Mouse (Mus musculus): Measurements from ENCODE around the gene Nudt2. TPM values are rescaled to one million over a fixed set of nuclear protein-coding genes. Genes with fewer than 3 reads are reported as not detected.

Nudt2 gene
- polyA plus RNA-seq, 1 experiment from 2014 or later = 78.5 TPM

DNA sequence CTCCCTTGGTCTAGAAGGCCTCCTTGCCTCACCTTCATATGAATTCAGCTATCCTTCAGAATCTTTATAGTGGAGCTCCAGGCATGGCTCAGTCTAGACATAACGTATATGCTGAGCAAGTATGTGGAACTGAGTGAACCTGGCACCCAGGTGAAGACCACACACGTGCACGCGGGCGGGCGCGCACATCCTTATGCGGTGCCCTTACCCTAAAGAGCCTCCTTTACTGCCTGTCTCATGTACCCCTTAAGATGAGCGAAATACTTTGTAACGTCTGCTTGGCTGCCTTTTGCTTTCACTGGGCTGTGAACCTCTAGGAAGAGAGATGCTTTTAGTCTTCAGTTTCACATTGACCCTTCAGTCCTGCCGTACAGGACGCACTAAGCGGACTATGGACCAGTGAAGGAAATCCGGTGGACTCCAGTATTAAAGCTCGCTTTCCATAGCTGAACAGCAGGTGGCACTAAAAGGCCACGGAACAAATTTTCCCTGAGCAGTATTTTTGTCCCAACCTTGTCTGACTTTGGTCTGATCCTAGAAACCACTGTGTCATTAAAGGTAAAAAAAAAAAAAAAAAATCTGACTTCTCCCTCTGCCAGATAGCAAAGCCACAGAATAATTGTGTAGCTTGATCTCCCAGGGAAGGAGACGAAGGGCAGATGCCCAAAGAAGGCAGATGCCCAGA lies 3.6 kb downstream of the Nudt2 start:
- peaks cover 10% of the 10 kb centered on the region; the same call in 1 of the 2 replicates for H3K4me1 ChIP-seq (ENCODE audit: control insufficient read depth, insufficient read depth, low read length)
- no peaks in the 10 kb centered on the region for H3K27me3 ChIP-seq (ENCODE audit: control insufficient read depth, insufficient read depth, low read length)
- no peaks in the 10 kb centered on the region for H3K9me3 ChIP-seq (ENCODE audit: control insufficient read depth, low read length)
- no peaks in the 10 kb centered on the region for H3K36me3 ChIP-seq (ENCODE audit: control insufficient read depth, insufficient read depth, low read length)
- no peak overlapping the region for H3K4me3 ChIP-seq (ENCODE audit: low read depth, low read length)
- 58% methylated on average over 17 of the region's 17 CpGs for WGBS
- H3K4me2 ChIP-seq (ENCODE audit: low read depth, low read length) = no peak overlapping the region
- no peak overlapping the region for H3K9ac ChIP-seq (replicated peaks; ENCODE audit: low read depth, low read length)
- ATAC-seq (ENCODE audit: low read depth) = no peak
- H3K27ac ChIP-seq (ENCODE audit: low read depth, low read length) = no peak overlapping the region

DNA sequence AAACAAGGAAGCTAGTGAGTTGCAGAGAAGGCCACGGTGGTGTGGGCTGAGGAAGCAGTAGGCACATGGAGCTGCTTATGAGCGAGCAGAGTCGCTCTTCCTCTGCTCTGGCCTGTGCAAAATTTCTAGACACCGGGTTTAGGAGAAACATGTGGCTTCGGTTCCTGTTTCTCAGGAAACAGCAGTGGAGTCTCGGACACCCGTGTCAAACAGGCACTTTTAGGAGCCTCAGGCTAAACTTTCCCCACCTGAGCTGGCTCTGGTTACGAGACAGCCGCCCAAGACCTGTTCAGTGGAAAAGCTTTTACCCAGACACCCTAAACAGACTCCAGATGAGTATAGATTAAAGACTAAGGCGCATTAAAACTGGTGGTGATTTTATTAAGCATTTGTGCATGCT lies 4.2 kb downstream of the Nudt2 start:
- H3K27me3 ChIP-seq (ENCODE audit: control insufficient read depth, insufficient read depth, low read length) = no peaks in the 10 kb centered on the region
- no peak overlapping the region for H3K4me2 ChIP-seq (ENCODE audit: low read depth, low read length)
- WGBS = 75% methylated on average over 10 of the region's 10 CpGs
- no peak overlapping the region for H3K9ac ChIP-seq (replicated peaks; ENCODE audit: low read depth, low read length)
- H3K4me1 ChIP-seq (ENCODE audit: control insufficient read depth, insufficient read depth, low read length) = peaks cover 6% of the 10 kb centered on the region; the same call in 1 of the 2 replicates
- no peak overlapping the region for H3K4me3 ChIP-seq (ENCODE audit: low read depth, low read length)
- no peaks in the 10 kb centered on the region for H3K36me3 ChIP-seq (ENCODE audit: control insufficient read depth, insufficient read depth, low read length)
- no peak for ATAC-seq (ENCODE audit: low read depth)
- no peak overlapping the region for H3K27ac ChIP-seq (ENCODE audit: low read depth, low read length)
- H3K9me3 ChIP-seq (ENCODE audit: control insufficient read depth, low read length) = no peaks in the 10 kb centered on the region

DNA sequence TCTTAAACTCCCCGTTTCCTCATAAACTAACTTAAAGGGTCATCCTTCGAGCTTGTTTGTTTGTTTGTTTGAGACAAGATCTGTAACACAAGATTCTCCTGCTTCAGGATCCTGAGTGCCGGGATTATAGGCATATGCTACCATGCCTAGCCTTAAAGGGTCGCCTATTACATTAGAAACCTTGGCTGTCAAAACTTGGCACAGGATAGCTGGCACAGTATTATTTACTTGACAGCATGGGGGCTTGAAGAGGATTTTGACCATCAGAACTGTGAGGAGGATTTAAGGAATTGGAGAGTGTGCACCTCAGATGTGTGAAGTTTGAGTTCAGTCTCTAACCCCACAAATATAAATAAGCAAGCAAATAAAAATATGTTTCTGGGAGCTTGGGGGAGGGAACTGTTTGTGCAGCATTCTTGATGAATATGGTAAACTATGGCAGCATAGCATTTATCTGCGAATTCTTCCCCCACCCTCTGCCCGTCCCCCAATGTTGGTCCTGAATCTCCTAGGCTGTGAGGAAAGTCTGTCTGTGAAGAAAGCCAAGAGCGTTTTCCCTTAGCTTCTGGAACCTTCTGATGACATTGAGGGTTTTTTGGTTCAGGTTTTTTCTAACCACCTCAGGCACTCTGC lies 5.2 kb downstream of the Nudt2 start:
- no peak overlapping the region for H3K4me3 ChIP-seq (ENCODE audit: low read depth, low read length)
- ATAC-seq (ENCODE audit: low read depth) = no peak
- 58% methylated on average over 7 of the region's 7 CpGs for WGBS
- H3K9ac ChIP-seq (replicated peaks; ENCODE audit: low read depth, low read length) = no peak overlapping the region
- H3K4me2 ChIP-seq (ENCODE audit: low read depth, low read length) = no peak overlapping the region
- H3K4me1 ChIP-seq (ENCODE audit: control insufficient read depth, insufficient read depth, low read length) = peaks cover 6% of the 10 kb centered on the region; the same call in 1 of the 2 replicates
- H3K36me3 ChIP-seq (ENCODE audit: control insufficient read depth, insufficient read depth, low read length) = no peaks in the 10 kb centered on the region
- no peaks in the 10 kb centered on the region for H3K27me3 ChIP-seq (ENCODE audit: control insufficient read depth, insufficient read depth, low read length)
- H3K27ac ChIP-seq (ENCODE audit: low read depth, low read length) = no peak overlapping the region
- no peaks in the 10 kb centered on the region for H3K9me3 ChIP-seq (ENCODE audit: control insufficient read depth, low read length)

DNA sequence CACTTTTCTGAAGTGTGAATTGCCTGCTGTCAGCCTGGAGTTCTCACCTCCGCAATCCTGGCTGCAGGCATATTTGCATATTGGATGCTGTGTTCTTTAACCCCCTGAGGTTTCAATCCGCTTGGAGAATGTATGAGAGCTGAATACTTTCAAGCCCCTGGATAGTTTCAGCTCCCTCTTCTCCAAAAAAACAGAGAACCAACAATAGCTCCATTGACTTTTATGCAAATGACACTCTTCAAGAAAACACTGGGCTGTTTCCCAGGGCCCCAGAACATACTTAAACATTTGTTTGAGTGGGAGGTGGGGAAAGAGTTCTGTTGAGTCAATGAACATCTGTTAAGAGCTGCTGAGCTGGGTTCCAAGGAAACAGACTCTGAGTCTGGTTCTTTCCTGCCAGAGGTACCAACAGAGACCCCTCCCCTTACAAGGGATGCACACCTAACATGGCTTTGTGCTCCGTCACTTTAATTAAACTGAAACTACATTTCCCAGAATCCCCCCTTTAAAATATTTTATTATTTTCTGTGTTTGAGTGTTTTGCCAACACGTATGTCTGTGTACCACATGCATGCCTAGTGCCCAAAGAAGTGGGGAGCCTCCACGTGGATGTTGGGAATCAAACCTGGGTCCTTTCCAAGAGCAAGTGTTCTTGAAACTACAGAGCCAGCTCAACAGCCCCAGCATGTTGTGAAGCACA lies 5.9 kb downstream of the Nudt2 start:
- Histone ChIP-seq H3K27ac (ENCODE audit: low read depth, low read length) (no peak overlapping the region), H3K36me3 (ENCODE audit: control insufficient read depth, insufficient read depth, low read length) (no peaks in the 10 kb centered on the region), H3K4me1 (ENCODE audit: control insufficient read depth, insufficient read depth, low read length) (peaks cover 6% of the 10 kb centered on the region; the same call in 1 of the 2 replicates), H3K9ac (replicated peaks; ENCODE audit: low read depth, low read length) (no peak overlapping the region), H3K4me2 (ENCODE audit: low read depth, low read length) (no peak overlapping the region), H3K9me3 (ENCODE audit: control insufficient read depth, low read length) (no peaks in the 10 kb centered on the region), H3K27me3 (ENCODE audit: control insufficient read depth, insufficient read depth, low read length) (no peaks in the 10 kb centered on the region), H3K4me3 (ENCODE audit: low read depth, low read length) (no peak overlapping the region)
- WGBS = 24% methylated on average over 5 of the region's 5 CpGs
- ATAC-seq (ENCODE audit: low read depth) = peak; percentile 32; the same call in 1 of the 2 replicates

DNA sequence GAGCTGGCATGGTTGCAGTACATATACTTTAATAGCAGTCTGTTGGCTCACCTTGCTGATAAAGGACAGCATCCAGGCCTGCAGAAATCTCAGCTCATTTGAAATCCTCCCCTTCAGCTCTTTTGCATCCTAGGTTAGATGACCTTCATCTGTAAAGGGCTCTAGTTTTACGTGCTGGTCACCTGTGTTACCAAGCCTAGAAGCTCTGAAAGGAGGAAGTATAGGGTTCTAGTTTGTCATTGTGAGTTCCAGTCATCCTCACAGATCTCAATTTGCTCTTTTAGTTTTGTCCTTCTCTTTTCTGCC lies 6.4 kb downstream of the Nudt2 start:
- H3K27ac ChIP-seq (ENCODE audit: low read depth, low read length) = no peak overlapping the region
- H3K9ac ChIP-seq (replicated peaks; ENCODE audit: low read depth, low read length) = no peak overlapping the region
- no peak overlapping the region for H3K4me2 ChIP-seq (ENCODE audit: low read depth, low read length)
- no peak overlapping the region for H3K4me3 ChIP-seq (ENCODE audit: low read depth, low read length)
- no peaks in the 10 kb centered on the region for H3K9me3 ChIP-seq (ENCODE audit: control insufficient read depth, low read length)
- no peaks in the 10 kb centered on the region for H3K27me3 ChIP-seq (ENCODE audit: control insufficient read depth, insufficient read depth, low read length)
- peaks cover 6% of the 10 kb centered on the region; the same call in 1 of the 2 replicates for H3K4me1 ChIP-seq (ENCODE audit: control insufficient read depth, insufficient read depth, low read length)
- ATAC-seq (ENCODE audit: low read depth) = no peak
- H3K36me3 ChIP-seq (ENCODE audit: control insufficient read depth, insufficient read depth, low read length) = no peaks in the 10 kb centered on the region
- WGBS = 87% methylated on average over 1 of the region's 1 CpGs

DNA sequence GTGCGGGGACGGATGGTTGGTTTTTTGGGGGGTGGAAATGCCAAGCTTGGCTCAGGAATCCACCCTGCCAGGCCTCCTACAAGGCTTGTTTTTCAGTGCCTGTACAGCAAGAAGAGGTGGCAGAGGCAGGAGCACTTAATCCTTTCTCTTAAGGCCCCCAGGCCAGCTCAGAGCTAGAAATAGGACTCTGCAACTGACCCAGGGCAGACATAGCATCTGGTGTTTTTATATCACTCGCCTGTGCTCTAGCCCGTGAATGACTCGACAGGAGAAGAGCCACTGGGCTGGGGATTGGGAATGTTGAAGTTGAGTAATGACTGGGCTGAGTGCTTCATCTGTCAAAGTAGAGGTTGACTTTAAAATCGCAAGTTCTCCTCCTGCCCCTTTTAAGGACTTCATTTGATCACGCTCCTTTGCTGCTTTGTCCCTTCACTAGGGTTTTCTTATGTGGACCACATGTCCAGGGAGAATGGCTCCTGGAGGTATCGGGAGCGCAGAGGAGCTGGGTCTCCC lies 12.8 kb downstream of the Nudt2 start:
- Histone ChIP-seq H3K27me3 (ENCODE audit: control insufficient read depth, insufficient read depth, low read length) (no peaks in the 10 kb centered on the region), H3K27ac (ENCODE audit: low read depth, low read length) (no peak overlapping the region), H3K9ac (replicated peaks; ENCODE audit: low read depth, low read length) (no peak overlapping the region), H3K4me1 (ENCODE audit: control insufficient read depth, insufficient read depth, low read length) (no peaks in the 10 kb centered on the region), H3K36me3 (ENCODE audit: control insufficient read depth, insufficient read depth, low read length) (peaks cover 6% of the 10 kb centered on the region; the same call in 1 of the 2 replicates), H3K4me2 (ENCODE audit: low read depth, low read length) (no peak overlapping the region), H3K9me3 (ENCODE audit: control insufficient read depth, low read length) (no peaks in the 10 kb centered on the region), H3K4me3 (ENCODE audit: low read depth, low read length) (no peak overlapping the region)
- 86% methylated on average over 9 of the region's 9 CpGs for WGBS
- no peak for ATAC-seq (ENCODE audit: low read depth)

DNA sequence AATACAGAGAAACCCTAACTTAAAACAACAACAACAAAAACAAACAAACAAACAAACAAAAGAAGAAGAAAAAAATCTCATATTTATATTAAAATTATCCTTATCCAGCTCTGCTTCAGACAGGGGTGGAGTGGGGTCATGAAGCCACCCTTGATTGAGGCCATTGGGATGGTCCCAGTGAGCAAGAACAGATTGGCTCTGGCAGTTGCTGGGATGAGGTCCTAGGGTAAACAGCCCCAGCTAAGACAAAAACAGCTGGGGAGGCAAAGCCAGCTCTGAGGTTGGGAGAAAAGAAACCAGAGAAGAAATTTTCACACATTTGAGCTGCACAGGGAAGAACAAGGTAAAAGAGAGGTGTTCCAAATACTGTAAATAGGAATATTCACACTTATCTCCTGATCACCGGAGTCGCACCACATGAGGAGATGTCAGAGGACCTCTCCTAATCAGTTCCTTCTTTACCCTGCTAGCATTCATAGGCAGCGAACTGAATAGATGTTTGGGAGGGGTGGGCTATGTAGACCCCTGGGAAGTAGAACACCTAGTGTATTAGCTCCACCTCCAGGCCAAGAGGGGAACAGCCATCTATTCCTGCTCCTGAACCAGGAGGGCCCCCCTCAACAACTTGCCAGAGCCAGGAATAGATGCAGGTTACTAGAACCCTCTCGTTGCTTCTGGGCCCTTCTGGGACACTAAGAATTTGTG lies 14.0 kb downstream of the Nudt2 start:
- no peaks in the 10 kb centered on the region for H3K9me3 ChIP-seq (ENCODE audit: control insufficient read depth, low read length)
- no peak for ATAC-seq (ENCODE audit: low read depth)
- H3K4me2 ChIP-seq (ENCODE audit: low read depth, low read length) = no peak overlapping the region
- H3K36me3 ChIP-seq (ENCODE audit: control insufficient read depth, insufficient read depth, low read length) = peaks cover 6% of the 10 kb centered on the region; the same call in 1 of the 2 replicates
- no peak overlapping the region for H3K9ac ChIP-seq (replicated peaks; ENCODE audit: low read depth, low read length)
- no peak overlapping the region for H3K27ac ChIP-seq (ENCODE audit: low read depth, low read length)
- H3K4me3 ChIP-seq (ENCODE audit: low read depth, low read length) = no peak overlapping the region
- no peaks in the 10 kb centered on the region for H3K27me3 ChIP-seq (ENCODE audit: control insufficient read depth, insufficient read depth, low read length)
- WGBS = 71% methylated on average over 4 of the region's 4 CpGs
- no peaks in the 10 kb centered on the region for H3K4me1 ChIP-seq (ENCODE audit: control insufficient read depth, insufficient read depth, low read length)

DNA sequence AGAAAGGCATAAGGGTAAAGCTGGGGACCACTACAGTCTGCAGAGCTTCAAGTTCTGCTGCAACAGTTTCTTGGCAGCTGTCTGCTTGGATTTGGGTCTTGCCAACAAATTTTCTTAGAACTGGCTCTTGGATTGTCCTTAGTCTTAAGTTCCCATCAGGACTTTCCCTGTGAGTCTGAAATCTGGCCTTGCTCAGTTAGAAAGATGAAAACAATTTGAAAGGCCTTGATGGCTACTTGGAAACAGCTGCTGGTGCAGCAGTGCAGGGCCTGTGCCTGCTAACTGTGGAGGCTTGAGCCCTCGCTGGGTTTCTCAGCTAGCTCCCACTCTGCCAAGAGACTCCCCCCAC lies 14.5 kb downstream of the Nudt2 start:
- H3K9ac ChIP-seq (replicated peaks; ENCODE audit: low read depth, low read length) = no peak overlapping the region
- no peak overlapping the region for H3K4me3 ChIP-seq (ENCODE audit: low read depth, low read length)
- H3K27ac ChIP-seq (ENCODE audit: low read depth, low read length) = no peak overlapping the region
- no peaks in the 10 kb centered on the region for H3K27me3 ChIP-seq (ENCODE audit: control insufficient read depth, insufficient read depth, low read length)
- peaks cover 6% of the 10 kb centered on the region; the same call in 1 of the 2 replicates for H3K36me3 ChIP-seq (ENCODE audit: control insufficient read depth, insufficient read depth, low read length)
- ATAC-seq (ENCODE audit: low read depth) = no peak
- no peak overlapping the region for H3K4me2 ChIP-seq (ENCODE audit: low read depth, low read length)
- no peaks in the 10 kb centered on the region for H3K9me3 ChIP-seq (ENCODE audit: control insufficient read depth, low read length)
- 88% methylated on average over 1 of the region's 1 CpGs for WGBS
- H3K4me1 ChIP-seq (ENCODE audit: control insufficient read depth, insufficient read depth, low read length) = no peaks in the 10 kb centered on the region
